Mouse (Mus musculus) hindbrain, embryonic 15.5 days (tissue): ENCODE measurements around the gene Rab24. TPM values are rescaled to one million over a fixed set of nuclear protein-coding genes. Genes with fewer than 3 reads are reported as not detected.
A peak's percentile ranks its signal among the peaks of the same experiment; 100 is the strongest.

ENCODE experiments used
- ATAC-seq: fragments of 200-750 bp; cut with Nextera tagmentation; 2 replicates; pipeline ENCODE4 v1.8.0; 2017; ENCODE audit warnings: low read depth, moderate number of reproducible peaks, moderate TSS enrichment; ENCODE audit not compliant: low FRiP score
- H3K27ac ChIP-seq: fragments of 300-500 bp; sonication (generic); replicated peaks from 2 replicates; pipeline ENCODE4 v1.5.1; 2015; ENCODE audit warnings: mild to moderate bottlenecking, inconsistent platforms
- H3K27me3 ChIP-seq: fragments of 300-500 bp; sonication (generic); 2 replicates; pipeline ENCODE4 v1.6.1; 2015; ENCODE audit warnings: control low read depth, inconsistent platforms
- H3K36me3 ChIP-seq: fragments of 300-500 bp; sonication (generic); 2 replicates; pipeline ENCODE4 v1.6.1; 2015; ENCODE audit warnings: control low read depth, inconsistent platforms
- H3K4me1 ChIP-seq: fragments of 300-500 bp; sonication (generic); replicated peaks from 2 replicates; pipeline ENCODE4 v1.6.1; 2015; ENCODE audit warnings: control low read depth, inconsistent platforms
- H3K4me2 ChIP-seq: fragments of 300-500 bp; sonication (generic); 2 replicates; pipeline ENCODE4 v1.6.1; 2015; ENCODE audit warnings: moderate library complexity, mild to moderate bottlenecking, inconsistent platforms
- H3K4me3 ChIP-seq: fragments of 300-500 bp; sonication (generic); 2 replicates; pipeline ENCODE4 v1.5.1; 2015; ENCODE audit warnings: mild to moderate bottlenecking, inconsistent platforms
- H3K9ac ChIP-seq: fragments of 300-500 bp; sonication (generic); 2 replicates; pipeline ENCODE4 v1.6.1; 2015; ENCODE audit warnings: inconsistent platforms
- H3K9me3 ChIP-seq: fragments of 300-500 bp; sonication (generic); 2 replicates; pipeline ENCODE4 v1.6.1; 2016; ENCODE audit warnings: control low read depth, inconsistent platforms
- WGBS: fragments of 180-500 bp; shearing (Covaris S2); methylation state at CpG from one replicate; pipeline ENCODE4 v1.1.7; 2015; 5-methylcytosine and 5-hydroxymethylcytosine counted together
- polyA plus RNA-seq: library from polyadenylated mRNA; unstranded; fragments of >200 nt; fragmentation: Nextera tagmentation; extraction: Ambion mirVana; gene quantifications from 2 replicates; pipeline ENCODE4 v1.2.1, GENCODE M21; 2015

Gene Rab24
- polyA plus RNA-seq, 1 experiment from 2014 or later = 108 TPM

DNA sequence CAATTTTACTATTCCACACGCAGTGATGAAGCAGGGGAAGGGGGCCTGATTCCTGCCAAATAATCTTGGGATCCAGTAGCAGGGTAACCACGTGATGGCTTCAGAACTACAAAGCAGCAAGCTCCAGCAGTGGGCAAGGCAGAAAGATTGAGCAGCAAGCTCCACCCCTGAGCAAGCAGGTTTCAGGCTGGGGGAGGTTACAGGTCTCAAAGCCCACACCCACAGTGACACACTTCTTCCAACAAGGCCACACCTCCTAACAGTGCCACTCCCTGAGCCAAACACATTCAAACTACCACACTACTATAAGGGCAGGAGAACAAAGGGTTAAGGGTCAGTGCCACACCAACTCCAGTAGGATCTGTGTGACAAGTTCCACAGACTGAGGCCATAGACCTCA lies 17.5 kb upstream of the Rab24 start:
- no peaks in the 10 kb centered on the region for H3K27me3 ChIP-seq
- H3K27ac ChIP-seq = no peak overlapping the region
- peaks cover 7% of the 10 kb centered on the region; the same call in 1 of the 2 replicates for H3K36me3 ChIP-seq
- H3K9ac ChIP-seq = no peak overlapping the region
- 44% methylated on average over 2 of the region's 2 CpGs for WGBS
- H3K9me3 ChIP-seq = no peaks in the 10 kb centered on the region
- no peak overlapping the region for H3K4me2 ChIP-seq
- no peak overlapping the region for H3K4me3 ChIP-seq
- no peak for ATAC-seq
- no peaks in the 10 kb centered on the region for H3K4me1 ChIP-seq

DNA sequence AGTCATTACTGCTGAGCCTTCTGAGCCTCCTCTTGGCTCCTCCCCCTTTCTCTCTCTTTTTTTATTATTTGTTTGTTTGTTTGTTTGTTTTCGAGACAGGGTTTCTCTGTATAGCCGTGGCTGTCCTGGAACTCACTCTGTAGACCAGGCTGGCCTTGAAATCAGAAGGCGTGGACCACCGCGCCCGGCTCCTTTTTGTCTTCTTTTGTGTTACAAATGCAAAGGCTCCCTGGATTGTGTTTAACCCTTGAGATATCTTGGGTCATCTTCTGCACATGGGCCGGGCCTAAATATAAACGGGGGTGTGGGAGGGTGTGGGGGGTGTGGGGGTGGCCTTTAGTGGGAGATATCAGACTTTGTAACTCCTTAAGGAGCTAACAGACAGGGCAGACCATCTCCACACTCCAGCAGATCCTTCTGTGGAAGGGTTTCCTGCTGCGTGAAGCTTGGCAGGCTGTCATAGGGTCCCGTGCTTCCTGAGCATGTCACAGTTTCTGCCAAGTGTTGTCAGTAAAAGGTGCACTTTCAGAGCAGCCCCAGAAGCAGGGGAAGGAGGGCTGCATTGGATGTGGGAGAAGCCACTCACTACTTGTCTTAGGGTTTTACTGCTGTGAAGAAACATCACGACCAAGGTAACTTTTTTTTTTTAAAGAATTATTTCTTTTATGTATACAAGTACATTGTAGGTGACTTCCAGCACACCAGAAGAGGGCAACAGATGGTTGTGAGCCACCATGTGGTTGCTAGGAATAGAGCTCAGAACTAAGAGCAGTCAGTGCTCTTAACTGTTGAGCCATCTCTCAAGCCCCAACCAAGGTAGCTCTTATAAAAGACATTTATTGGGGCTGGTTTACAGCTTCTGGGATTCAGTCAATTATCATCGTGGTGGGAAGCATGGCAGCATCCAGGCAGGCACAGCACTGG lies 16.6 kb upstream of the Rab24 start:
- no peak overlapping the region for H3K4me2 ChIP-seq
- no peaks in the 10 kb centered on the region for H3K36me3 ChIP-seq
- no peak overlapping the region for H3K9ac ChIP-seq
- no peaks in the 10 kb centered on the region for H3K27me3 ChIP-seq
- no peaks in the 10 kb centered on the region for H3K9me3 ChIP-seq
- H3K27ac ChIP-seq = no peak overlapping the region
- no peaks in the 10 kb centered on the region for H3K4me1 ChIP-seq
- 54% methylated on average over 12 of the region's 12 CpGs for WGBS
- H3K4me3 ChIP-seq = no peak overlapping the region
- no peak for ATAC-seq

DNA sequence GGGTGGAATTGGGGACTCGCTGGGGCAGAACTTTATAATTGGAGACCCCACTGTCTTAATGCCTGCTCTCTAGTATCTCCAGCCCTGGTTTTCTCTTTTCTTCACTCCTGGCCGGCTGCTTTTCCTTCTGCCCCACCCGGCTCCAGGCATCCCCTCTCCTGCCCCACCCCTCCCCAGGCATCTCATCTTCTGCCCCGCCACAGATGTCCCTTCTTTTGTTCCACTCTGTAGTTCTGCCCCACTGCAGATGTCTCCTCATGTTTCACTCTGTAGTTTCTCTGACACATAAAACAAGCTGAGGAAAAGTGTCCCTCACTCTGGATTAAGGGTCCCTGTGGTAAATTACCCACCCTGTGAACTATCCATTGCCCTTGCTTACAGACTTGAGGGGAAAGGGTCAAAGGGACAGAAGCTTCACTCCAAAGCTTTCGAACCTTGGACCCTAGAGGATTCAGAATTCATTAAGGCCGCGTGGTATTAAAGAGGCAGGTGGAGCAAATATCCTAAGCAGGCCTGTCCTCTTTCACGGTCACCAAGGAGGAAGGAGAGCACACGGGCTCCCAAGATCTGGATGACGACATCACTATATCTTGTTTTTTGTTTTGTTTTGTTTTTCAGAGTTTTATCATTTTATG lies 15.7 kb upstream of the Rab24 start:
- H3K36me3 ChIP-seq = no peaks in the 10 kb centered on the region
- 66% methylated on average over 10 of the region's 10 CpGs for WGBS
- no peak overlapping the region for H3K4me2 ChIP-seq
- no peak overlapping the region for H3K4me3 ChIP-seq
- no peak for ATAC-seq
- H3K4me1 ChIP-seq = no peaks in the 10 kb centered on the region
- H3K27me3 ChIP-seq = no peaks in the 10 kb centered on the region
- H3K9me3 ChIP-seq = no peaks in the 10 kb centered on the region
- no peak overlapping the region for H3K9ac ChIP-seq
- H3K27ac ChIP-seq = no peak overlapping the region

- no peaks in the 10 kb centered on the region for H3K9me3 ChIP-seq
- H3K27ac ChIP-seq = no peak overlapping the region
- WGBS = 80% methylated on average over 4 of the region's 4 CpGs
- ATAC-seq = no peak
- H3K4me3 ChIP-seq = no peak overlapping the region
- H3K9ac ChIP-seq = no peak overlapping the region
- no peaks in the 10 kb centered on the region for H3K36me3 ChIP-seq
- H3K27me3 ChIP-seq = no peaks in the 10 kb centered on the region
- H3K4me2 ChIP-seq = no peak overlapping the region
- H3K4me1 ChIP-seq = peaks cover 2% of the 10 kb centered on the region
Measured at GRCm38 (mm10) chr13:55335701-55336100, 14.0 kb upstream of the Rab24 start.

- no peaks in the 10 kb centered on the region for H3K36me3 ChIP-seq
- H3K9ac ChIP-seq = no peak overlapping the region
- 87% methylated on average over 3 of the region's 3 CpGs for WGBS
- H3K4me3 ChIP-seq = no peak overlapping the region
- H3K4me1 ChIP-seq = peaks cover 25% of the 10 kb centered on the region
- no peak overlapping the region for H3K4me2 ChIP-seq
- H3K9me3 ChIP-seq = no peaks in the 10 kb centered on the region
- no peak overlapping the region for H3K27ac ChIP-seq
- ATAC-seq = no peak
- H3K27me3 ChIP-seq = no peaks in the 10 kb centered on the region
Measured at GRCm38 (mm10) chr13:55332331-55332730, 10.6 kb upstream of the Rab24 start.

- H3K4me3 ChIP-seq = peak overlapping the region; percentile 80
- 48% methylated on average over 14 of the region's 14 CpGs for WGBS
- no peaks in the 10 kb centered on the region for H3K27me3 ChIP-seq
- no peaks in the 10 kb centered on the region for H3K36me3 ChIP-seq
- H3K4me1 ChIP-seq = peaks cover 30% of the 10 kb centered on the region
- peak overlapping the region; percentile 59 for H3K9ac ChIP-seq
- no peak; the same call in 1 of the 2 replicates for ATAC-seq
- H3K9me3 ChIP-seq = no peaks in the 10 kb centered on the region
- peak overlapping the region; percentile 81 for H3K4me2 ChIP-seq
- peak overlapping the region; percentile 82 for H3K27ac ChIP-seq
Measured at GRCm38 (mm10) chr13:55330567-55331400, 9.0 kb upstream of the Rab24 start.

- Histone ChIP-seq H3K4me1 (peaks cover 30% of the 10 kb centered on the region), H3K27me3 (no peaks in the 10 kb centered on the region), H3K4me3 (peak within 1 kb of the TSS; percentile 80), H3K36me3 (peaks cover 8% of the 10 kb centered on the region), H3K9me3 (no peaks in the 10 kb centered on the region), H3K27ac (peak within 1 kb of the TSS; percentile 82), H3K9ac (peak within 1 kb of the TSS; percentile 59), H3K4me2 (peak within 1 kb of the TSS; percentile 81)
- under 1% methylated on average over 66 of the region's 82 CpGs for WGBS
- peak; percentile 83 for ATAC-seq
Measured at GRCm38 (mm10) chr13:55329683-55330566, 8.2 kb upstream of the Rab24 start, which contains the start of gene Mxd3. TSS of gene Mxd3 (minus strand) at chr13:55329823.

DNA sequence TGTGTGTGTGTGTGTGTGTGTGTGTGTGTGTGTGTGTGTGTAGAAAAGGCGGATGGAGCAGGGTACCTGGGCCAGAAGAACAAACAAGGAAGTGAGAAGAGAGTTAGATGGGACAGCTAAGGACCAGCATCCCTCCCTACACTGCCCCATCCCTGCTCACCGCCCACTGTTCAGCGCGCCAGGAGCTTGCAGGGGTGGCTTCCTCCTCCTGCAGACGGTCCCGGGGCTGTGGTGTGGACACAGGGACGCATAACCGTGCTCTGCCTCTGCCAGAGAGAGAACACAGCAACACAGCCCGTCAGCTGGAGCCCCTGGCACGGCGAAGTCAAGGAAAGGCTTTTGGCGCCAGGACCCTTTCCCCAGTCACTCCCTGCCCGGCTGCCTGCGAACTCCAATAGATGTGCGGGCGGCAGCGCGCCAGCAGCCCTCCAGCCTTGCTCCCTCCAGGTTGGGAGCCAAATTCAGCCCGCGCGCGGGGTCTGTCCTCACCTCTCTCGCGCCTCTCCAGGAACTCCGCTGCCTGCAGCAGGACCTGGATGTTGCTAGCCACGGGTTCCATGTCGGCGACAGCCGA lies 7.5 kb upstream of the Rab24 start:
- Histone ChIP-seq H3K4me3 (peak overlapping the region; percentile 80), H3K4me2 (peak overlapping the region; percentile 81), H3K27ac (peak overlapping the region; percentile 82), H3K9me3 (no peaks in the 10 kb centered on the region), H3K27me3 (no peaks in the 10 kb centered on the region), H3K4me1 (peaks cover 30% of the 10 kb centered on the region), H3K36me3 (peaks cover 10% of the 10 kb centered on the region), H3K9ac (peak overlapping the region; percentile 59)
- peak; percentile 0; the same call in 1 of the 2 replicates for ATAC-seq
- WGBS = 1% methylated on average over 28 of the region's 29 CpGs

DNA sequence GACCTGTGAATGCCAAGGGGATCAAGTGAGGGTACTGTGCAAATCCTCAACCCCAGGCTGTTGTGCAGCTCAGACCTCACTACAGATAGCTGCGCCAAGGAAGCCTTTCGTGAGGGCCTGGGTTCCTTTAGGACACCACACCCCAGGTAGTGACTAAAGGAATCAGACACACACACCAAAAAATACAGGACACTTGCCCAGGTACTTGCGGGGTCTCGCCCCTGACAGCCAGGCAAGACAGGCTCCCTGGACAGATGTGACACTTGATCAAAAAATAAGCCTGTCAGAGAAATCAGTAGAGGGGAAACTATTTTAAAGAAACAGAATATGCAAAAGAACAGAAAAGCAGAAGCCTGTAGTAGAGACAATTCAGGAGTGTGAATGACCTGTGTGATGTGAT lies 6.9 kb upstream of the Rab24 start:
- H3K9me3 ChIP-seq = no peaks in the 10 kb centered on the region
- no peak for ATAC-seq
- peaks cover 16% of the 10 kb centered on the region for H3K36me3 ChIP-seq
- H3K27ac ChIP-seq = no peak overlapping the region
- WGBS = 87% methylated on average over 4 of the region's 4 CpGs
- 0 out of 2 replicates have a peak overlapping the region, but pooled peaks have one; percentile 59 for H3K9ac ChIP-seq
- peak overlapping the region; percentile 80 for H3K4me3 ChIP-seq
- peak overlapping the region; percentile 81 for H3K4me2 ChIP-seq
- H3K4me1 ChIP-seq = peaks cover 36% of the 10 kb centered on the region
- no peaks in the 10 kb centered on the region for H3K27me3 ChIP-seq

GRCm38 (mm10) chr13:55328171-55328570 lies 6.4 kb upstream of the Rab24 start:
- H3K36me3 ChIP-seq = peaks cover 16% of the 10 kb centered on the region
- H3K27ac ChIP-seq = no peak overlapping the region
- 0 out of 2 replicates have a peak overlapping the region, but pooled peaks have one; percentile 59 for H3K9ac ChIP-seq
- no peaks in the 10 kb centered on the region for H3K27me3 ChIP-seq
- H3K4me2 ChIP-seq = peak overlapping the region; percentile 81
- no peak for ATAC-seq
- WGBS = 86% methylated on average over 6 of the region's 6 CpGs
- peaks cover 40% of the 10 kb centered on the region for H3K4me1 ChIP-seq
- no peaks in the 10 kb centered on the region for H3K9me3 ChIP-seq
- 0 out of 2 replicates have a peak overlapping the region, but pooled peaks have one; percentile 80 for H3K4me3 ChIP-seq
